Mouse (Mus musculus) testis, postnatal 10 days (tissue): ENCODE data around the gene Fuca1.
"Not testable (repeated sequence)": the region's sequence is repeated elsewhere in the genome, so short reads cannot be mapped to it uniquely, and the experiment has no call there.

Experiments used
- DNase-seq: peaks from one replicate; pipeline ENCODE4 v3.0.0; 2021; ENCODE audit warnings: low spot score

The Fuca1 gene

DNA sequence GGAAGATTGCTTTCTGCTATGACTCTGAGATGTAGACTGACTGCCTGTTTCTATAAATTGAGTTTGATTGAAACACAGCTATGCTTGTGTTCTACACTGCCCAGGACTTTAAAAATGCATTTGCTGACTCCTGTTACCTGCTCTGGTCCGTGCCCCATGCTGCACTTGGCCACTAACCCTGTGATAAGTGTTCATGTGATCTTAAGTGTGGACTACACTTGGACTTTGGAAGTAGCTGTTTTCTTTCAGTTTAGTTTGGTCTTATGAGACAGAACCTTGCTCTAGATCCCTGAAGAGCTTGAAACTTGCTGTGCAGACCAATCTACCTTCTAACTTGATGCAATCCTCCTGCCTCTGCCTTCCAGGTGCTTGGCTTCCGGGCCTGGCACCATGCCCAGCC lies 3.9 kb downstream of the Fuca1 start:
- DNase-seq: no peak

DNA sequence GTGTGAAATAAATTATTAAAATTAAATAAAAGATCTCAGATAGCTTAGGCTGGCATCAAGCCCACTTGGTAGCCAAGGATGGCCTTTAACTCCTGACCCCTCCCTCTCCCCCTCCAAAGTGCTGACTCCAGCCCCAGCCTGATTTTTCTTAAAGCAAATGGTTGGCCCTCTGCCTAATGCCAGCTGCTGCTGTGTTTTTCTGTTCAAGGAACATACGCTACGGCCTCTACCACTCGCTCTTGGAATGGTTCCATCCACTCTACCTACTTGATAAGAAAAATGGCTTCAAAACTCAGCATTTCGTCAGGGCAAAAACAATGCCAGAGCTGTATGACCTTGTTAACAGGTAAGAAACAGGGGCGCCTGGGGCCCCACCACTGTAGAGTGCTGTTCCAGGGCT lies 4.8 kb downstream of the Fuca1 start:
- DNase-seq: no peak

DNA sequence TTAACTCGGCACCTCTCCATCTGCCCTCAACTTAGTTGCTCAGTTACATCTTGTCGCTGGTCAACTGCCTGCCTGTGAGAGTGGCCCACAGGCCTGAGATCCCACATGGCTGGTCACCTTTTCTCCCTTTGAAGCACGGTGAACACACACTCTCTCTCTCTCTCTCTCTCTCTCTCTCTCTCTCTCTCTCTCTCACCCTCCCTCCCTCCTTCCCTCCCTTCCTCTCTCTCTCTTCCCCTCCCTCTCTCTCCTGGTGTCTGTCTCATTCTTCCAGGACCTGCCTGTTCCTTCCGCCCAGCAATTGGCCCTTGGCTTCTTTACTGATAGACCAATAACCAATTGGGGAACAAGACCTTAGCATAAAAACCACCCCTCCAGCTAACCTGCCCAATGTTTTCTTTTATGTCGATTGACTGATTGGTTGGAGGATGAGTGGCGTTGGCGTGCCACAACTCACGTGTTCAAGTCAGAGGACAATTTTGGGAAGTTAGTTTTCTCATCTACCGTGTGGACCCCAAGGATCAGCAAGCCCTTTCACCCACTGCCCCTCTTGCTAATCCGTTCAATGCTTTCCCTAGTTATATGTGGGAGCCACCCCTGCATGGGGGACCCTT lies 5.8 kb downstream of the Fuca1 start:
- no peak for DNase-seq

DNA sequence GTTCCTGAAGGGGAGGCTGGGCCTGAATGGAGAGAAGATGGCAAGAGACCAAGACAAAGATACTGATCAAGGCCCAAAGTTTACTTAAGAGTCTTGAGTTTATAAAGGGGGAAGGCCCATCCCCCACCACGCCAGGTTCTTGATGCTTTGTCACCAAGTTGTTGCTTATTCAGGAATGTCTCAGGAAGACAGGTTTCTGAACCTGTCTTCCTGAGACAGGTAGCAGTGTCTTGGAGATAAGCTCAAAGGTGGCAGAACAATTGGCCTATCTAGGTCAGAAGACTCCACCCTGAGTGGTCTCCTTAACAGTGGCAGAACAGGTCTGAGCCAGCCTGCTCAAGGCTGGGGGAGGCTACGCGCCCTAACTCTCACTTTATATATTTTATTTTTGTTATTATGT lies 6.3 kb downstream of the Fuca1 start:
- DNase-seq: no peak

DNA sequence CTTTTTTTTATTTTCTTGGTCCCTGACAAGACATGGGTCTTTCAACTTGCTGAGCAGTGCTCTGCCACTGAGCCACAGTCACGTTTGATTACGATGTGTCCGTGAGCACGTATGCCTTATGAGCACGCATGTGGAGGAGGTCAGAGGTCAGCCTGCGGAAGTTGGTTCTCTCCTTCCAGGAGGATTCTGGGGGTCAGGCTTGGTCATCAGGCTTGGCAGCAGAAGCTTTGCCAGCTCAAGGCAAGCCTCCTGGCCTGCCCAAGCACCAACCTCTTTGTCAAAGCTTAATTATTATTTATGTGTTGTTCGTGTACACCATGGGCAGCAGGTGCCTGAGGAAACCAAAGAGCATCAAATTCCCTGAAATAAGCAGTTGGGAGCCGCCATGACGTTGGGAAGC lies 7.8 kb downstream of the Fuca1 start:
- no peak for DNase-seq

DNA sequence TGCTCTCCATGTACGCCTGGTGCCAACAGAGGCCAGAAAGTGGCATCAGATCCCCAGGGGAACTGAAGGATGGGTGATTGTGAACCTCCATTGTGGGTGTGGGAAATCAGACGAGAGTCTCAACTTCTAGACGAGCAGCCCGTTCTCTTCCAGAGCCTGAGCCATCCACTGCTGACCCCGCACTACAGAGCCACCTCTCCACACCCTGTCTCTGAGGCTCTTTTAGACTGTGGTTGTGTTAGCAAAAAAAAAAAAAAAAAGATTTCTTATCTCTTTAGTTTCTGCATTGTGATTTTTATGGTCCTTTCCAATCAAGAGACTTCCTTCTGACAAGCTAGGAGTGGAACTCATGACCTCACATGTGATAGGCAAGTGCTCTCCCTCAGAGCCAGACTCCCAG lies 8.9 kb downstream of the Fuca1 start:
- DNase-seq: no peak

DNA sequence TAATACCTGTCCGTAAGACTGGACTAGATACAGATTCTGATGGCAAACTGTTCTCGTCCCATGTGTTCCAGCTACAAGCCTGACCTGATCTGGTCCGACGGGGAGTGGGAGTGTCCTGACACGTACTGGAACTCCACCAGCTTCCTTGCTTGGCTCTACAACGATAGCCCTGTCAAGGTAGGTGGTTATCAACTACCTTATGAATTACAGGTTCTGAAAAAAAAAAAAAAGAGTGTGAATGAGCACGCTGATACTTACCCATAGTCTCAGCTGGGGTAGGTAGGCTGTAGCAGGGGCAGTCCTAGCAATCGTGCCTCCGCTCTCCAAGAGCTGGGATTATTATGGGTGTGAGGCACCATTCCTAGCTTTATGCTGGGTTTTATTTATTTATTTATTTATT lies 9.3 kb downstream of the Fuca1 start:
- no peak for DNase-seq

DNA sequence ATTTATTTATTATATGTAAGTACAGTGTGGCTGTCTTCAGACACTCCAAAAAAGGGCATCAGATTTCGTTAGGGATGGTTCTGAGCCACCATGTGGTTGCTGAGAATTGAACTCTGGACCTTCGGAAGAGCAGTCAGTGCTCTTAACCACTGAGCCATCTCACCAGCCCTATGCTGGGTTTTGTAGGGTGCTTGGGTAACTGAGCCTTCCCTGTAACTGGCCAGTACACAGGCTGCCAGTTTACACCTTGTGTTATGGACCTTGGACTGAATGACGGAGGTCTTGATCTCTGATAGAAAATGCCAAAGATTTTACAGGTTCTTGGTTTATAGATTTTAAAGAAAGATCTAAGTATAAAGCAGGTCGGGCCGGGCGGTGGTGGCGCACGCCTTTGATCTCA lies 9.7 kb downstream of the Fuca1 start:
- no peak for DNase-seq

DNA sequence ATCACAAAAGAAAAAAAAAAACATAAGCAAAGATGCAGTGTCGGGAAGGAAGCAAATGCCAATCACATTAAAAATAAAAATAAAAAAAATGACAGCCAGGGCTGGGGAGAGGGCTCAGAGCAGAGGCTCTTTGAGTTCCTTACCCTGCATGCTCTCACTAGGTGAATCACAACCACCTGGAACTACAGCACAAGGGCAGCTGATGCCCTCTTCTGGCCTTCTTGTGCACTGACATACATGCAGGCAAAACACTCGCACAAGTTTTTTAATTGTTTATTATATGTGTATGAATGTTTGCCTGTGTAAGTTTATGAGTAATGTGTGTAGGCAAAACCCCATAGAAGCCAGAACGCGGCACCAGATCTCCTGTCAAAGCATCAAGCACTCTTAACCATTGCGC lies 11.3 kb downstream of the Fuca1 start:
- no peak for DNase-seq

DNA sequence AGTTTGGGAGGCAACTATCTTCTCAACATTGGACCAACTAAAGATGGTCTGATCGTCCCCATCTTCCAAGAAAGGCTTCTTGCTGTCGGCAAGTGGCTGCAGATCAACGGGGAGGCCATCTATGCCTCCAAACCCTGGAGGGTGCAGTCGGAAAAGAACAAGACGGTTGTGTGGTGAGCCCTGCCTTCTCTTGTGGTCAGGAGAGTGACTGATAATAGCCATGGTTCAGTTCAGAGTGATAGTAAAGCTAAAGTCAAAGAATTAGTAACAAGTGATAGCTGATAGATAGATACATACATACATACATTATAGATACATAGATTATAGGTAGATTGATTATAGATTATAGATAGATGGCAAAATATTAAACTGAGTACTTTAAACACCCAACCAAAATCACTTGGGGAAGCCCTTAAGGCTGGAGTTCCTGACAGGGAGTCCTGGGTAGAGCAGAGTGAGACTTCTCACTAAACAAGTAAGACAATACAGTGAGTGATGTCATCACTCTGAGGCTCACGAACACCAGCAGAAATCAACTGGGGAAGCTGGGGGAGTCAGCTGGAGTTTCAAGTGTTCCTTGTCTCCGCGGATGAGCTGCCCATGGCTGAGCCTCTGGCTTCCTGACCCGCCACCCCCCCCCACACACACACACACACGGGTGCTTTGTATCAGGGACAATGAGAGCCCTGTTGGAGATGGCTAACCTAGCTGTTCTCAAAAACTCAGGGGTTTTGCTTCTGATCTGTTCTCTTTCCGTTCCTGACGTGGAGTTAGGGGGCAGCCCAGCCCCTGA lies 14.4 kb downstream of the Fuca1 start:
- DNase-seq: no peak

DNA sequence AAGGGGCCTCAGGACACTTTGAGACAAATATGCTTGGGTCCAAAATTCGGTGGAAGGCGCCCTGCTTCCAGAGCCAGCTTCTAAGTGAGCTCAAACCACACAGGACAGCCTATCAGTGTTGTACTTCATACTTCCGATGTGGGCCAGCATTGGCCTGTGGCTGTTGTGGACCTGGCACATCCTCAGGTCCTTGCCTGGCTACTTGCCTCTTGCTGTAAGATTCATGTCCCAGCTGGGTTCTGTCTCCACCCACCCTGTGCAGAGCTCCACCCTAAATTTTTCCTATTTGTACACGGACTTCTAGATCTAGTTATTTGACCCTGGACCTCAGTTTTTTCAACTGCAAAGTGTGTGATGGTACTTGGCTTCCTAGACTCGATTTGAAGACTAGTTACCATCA lies 15.0 kb downstream of the Fuca1 start:
- no peak for DNase-seq

DNA sequence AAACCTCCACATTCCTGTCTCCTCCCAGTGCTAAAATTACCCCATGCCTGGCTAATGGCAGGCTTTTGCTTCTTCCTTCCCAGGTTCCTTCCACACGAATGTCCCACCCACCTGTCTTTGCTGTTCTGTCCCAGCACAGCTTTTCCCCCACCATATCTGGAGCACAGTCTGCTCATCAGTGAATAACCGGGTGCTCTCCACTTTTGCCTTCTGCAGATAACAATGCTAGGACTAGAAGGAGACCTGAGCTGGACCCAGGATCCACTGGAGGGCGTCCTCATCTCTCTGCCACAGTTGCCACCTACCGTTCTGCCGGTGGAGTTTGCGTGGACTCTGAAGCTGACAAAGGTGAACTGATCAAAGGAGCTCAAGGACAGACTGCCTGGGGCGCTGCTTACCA lies 18.3 kb downstream of the Fuca1 start:
- DNase-seq: no peak

DNA sequence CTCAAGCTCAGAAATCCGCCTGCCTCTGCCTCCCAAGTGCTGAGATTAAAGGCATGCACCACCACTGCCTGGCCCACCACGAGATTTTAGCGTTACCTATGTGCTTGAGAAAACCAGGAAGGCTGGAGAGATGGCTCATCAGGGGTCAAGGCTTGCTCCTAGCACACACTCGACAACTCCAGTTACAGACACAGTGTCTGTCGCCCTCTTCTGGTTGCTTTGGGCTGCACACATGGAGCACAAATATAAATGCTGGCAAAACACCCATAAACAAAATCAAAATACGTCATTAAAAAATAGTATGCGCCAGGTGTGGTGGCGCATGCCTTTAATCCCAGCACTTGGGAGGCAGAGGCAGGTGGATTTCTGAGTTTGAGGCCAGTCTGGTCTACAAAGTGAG lies 20.5 kb downstream of the Fuca1 start:
- DNase-seq: not testable (repeated sequence)

DNA sequence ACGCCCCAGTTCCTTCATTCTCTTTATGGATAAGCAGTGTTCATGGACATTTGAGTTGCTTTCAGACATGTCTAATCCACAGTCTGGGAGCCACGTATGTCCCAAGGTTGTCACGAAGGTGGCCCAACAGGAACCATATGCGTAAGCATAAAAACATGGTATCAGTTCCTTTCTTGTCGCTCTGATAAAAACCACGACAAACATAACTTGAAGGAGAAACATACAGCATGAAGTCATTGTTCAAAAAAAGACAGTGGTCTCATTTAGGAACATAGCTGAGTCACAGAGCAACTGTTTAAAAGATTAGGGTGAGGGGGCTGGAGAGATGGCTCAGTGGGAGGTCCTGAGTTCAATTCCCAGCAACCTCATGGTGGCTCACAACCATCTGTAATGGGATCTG lies 21.7 kb downstream of the Fuca1 start:
- no peak for DNase-seq

DNA sequence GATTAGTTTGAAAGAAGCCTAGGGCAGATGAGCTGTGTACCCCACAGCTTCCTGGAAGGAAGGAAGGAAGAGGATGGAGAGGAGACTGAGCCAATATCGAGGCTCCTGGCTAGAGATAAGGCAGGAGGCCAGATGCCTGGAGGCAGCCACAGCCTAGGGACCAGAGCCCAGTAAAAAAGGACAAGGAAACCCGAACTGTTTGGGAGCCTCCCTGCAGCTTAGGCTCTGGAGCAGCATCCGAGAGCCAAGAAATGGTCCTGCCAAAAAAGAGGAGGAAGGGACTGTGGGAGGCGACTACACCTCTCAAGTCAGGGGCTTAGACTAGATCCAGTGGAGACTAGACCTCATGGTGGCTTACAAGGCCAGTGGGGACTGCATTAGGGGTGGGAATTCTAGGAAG lies 22.9 kb downstream of the Fuca1 start:
- DNase-seq: no peak

DNA sequence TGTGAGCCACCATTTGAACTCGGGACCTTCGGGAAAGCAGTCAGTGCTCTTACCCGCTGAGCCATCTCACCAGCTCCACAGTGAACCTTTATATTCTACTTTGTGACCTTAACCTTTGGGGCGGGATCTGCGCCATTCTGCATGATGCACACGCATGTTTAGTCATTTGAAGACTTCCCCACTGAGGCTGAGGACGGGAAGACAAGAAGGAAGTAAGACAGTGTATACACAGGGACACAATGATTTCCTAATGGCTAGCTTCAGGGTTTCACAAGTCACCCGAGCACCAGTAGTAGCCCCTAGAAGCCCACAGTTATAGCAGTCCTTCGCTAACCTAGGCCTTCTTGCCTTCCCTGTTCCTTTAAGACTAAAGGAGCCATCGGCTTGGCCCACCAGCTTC lies 25.2 kb downstream of the Fuca1 start:
- no peak for DNase-seq

DNA sequence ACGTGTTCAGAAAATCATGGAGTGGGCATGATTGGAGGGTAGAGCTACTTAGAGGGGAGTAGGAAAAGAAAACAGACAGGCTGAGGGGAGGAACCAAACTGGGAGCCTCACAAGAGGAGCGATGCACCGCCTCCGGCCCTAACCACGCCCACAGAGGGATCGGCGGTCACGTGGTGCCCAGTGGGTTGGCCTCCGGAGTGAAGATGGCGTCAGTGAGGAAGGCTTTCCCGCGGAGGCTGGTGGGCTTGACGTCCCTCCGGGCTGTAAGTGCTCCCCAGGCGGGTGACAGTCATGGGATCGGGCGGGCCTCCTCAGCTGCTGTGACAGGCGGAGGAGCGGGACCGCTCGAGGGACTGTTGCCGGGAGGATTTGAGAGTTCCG lies 25.7 kb downstream of the Fuca1 start, which contains the start of gene Hmgcl:
TSS of gene Hmgcl (plus strand) at position 171 of the 381 bp plus-strand sequence.
- DNase-seq: peak; percentile 98

DNA sequence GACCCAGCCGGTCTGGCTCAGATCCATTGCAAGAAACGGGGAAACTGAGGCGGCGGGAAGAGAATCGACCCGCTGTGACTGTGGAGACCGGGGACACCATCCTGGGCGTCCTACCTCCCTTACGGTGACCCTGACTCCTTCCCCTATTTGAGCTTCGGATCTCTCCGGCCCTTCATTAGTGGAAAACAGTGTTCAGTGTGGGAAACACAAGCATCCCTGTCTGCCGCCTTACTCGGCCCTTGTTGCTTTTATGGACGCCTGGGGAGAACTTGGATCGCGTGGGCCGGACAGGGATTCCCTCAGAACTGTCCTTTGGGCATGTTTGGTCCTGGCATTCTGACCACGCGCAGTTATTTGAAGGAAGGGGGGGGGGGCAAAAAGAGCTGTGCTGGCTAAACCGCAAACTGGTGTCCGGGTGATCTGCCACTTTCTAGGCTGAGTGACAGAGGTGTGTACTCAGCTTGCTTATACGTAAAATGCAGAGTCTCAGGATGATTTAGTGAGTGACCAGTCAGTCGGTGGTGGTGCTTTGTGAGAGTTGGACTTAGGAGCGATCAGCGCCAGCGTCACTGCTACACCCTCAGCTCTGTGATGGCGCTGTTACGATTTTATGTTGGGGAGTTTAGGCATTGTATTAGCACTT lies 26.2 kb downstream of the Fuca1 start:
- no peak for DNase-seq

DNA sequence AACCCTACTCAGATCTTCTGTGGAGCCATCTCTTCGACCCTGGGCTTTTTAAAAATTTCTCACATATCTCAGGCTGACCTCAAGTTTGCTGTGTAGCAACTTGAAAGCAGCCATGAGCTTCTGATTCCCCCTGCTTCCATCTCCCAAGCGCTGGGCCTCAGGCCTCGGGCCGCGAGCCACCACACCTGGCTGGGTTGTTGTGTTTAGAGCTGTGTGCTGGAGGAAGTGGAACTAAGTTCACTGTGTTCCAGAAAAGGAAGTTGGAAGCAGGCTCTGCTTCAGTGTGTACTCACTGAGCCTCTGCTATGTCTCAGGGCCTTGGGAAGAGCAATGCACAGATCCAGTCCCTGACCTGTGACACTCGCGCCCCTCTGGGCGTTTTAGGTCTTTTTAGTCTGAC lies 27.6 kb downstream of the Fuca1 start:
- no peak for DNase-seq

DNA sequence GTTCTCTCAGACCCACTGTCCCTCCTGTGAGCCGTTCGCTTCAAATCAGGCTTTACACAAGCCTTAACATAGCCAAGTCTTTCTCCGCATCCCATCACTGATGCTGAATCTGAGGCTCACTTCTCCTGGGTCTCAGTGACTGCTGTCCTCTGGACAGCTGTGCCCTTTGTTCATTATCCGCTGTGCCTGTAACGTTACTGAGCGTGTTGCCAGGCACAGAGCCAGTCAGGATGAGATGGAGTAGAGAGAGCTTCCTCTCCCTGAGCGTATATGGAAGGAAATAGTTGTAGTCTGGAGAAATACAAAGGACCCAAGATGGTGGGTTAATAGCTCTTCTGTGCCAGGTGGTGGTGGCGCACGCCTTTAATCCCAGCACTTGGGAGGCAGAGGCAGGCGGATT lies 28.9 kb downstream of the Fuca1 start:
- no peak for DNase-seq

DNA sequence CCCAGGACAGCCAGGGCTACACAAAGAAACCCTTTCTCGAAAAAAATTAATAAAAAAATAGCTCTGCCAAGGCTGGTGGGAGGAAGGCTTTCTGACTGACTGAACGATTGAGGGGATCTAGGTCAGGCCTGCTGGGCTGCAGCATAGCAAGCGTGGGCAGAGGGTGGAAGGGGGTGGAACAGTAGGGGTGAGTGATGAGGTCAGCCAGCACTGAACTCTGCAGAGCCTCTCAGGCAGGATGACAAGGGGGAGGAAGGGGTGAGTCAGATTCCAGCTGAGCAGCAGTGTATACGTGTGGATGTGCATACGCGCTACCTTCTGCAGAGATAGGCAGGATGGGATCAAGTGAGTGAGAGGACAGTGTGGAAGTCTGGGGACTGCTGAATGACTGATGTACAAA lies 29.4 kb downstream of the Fuca1 start:
- DNase-seq: peak; percentile 41

DNA sequence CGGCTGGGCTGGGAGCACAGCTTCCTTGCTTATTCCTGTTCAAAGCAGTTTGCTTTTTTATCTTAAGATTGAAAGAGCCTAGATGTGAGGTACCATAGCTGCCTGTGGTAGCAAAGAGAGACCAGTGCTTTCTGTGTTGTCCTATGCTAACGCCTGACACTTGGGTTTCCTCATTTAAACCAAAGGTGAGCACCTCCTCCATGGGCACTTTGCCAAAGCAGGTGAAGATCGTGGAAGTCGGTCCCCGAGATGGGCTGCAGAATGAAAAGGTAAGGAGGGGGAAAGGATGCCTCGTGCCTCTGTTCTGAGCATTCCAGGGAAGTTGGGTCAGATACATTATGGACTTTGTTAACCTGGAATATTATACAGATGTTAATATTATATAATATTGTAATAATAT lies 29.8 kb downstream of the Fuca1 start:
- no peak for DNase-seq

DNA sequence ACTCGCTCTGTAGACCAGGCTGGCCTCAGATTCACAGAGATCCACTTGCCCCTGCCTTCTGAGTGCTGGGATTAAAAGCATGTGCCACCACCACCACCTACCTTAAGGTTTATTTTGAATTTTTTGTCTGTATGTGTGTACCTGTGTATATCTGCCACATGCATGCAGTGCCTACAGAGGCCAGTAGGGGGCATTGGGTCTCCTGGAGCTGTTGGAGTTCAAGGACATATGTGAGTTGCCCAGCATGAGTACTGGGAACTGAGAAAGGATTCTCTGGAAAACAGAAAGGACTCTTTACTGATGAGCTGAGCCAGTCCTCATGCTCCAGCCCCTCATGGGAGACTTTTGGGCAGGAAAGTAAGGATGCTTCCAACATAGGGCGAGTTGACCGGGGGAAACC lies 31.0 kb downstream of the Fuca1 start:
- DNase-seq: no peak

DNA sequence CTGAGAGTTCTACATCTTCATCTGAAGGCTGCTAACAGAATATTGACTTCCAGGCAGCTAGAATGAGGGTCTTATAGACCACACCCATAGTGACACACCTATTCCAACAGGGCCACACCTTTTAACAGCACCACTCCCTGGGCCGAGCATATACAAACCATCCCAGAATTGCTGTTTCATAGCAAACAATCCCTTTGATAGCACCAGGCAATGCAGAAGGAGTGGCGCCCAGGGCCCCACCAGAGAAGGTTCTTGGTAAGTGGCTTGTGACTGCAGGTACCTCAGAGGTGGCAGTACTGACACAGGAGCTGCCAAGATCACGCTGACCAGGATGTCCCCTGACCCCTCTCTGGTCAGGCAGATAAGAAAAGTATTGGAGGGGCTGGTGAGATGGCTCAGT lies 32.6 kb downstream of the Fuca1 start:
- DNase-seq: no peak
